Mouse (Mus musculus): ENCODE results near the gene Fat4. TPM values are rescaled to one million over a fixed set of nuclear protein-coding genes. Genes with fewer than 3 reads are reported as not detected.

Fat4 gene
- total RNA-seq (2015; ENCODE audit: low replicate concordance), result under 0.01 TPM in 2 replicates
- 0.13 TPM in 1 of 2 replicates, not detected in the other for total RNA-seq (2017; ENCODE audit: low replicate concordance)

DNA sequence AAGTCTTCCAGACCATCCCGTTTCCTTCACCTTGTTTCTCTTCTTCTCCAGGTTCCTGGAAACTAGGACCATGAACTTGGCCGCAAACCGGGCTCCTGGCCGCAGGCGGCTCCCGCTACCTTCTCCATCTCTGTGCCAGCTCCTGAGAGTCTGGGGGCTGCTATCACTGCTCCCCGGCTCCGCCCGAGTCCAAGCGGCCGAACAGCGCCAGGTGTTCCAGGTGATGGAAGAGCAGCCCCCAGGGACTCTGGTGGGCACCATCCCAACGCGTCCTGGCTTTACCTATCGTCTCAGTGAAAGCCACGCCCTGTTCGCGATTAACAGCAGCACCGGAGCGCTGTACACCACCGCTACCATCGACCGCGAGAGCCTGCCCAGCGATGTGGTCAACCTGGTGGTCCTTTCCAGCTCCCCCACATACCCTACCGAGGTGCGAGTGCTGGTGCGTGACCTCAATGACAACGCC is at the start of gene Fat4:
Gene Fat4 (plus strand): TSS at position 51 of the 466 bp plus-strand sequence.
- ATAC-seq (replicated peaks; ENCODE audit: low FRiP score, poor library complexity, severe bottlenecking), result no peak

DNA sequence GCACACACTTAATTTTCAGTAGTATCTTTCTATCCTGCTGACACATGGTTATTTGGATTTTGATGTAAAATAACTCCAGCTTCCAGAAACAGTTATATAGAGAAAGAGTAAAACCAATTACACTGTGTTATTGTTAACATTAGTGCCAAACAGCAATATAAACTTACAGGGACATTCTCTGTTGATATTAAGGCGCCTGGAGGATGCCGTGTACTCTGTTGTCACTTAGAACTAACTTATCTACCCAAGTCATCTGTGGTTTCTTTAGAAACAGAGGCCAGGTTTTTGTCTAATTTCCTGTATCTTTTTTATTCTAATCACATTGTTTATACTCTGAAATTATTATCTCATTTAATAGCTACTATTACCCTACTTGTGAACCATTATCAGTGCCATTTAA is 47.3 kb upstream of the Fat4 start:
- ATAC-seq (replicated peaks; ENCODE audit: low FRiP score, poor library complexity, severe bottlenecking), result no peak

DNA sequence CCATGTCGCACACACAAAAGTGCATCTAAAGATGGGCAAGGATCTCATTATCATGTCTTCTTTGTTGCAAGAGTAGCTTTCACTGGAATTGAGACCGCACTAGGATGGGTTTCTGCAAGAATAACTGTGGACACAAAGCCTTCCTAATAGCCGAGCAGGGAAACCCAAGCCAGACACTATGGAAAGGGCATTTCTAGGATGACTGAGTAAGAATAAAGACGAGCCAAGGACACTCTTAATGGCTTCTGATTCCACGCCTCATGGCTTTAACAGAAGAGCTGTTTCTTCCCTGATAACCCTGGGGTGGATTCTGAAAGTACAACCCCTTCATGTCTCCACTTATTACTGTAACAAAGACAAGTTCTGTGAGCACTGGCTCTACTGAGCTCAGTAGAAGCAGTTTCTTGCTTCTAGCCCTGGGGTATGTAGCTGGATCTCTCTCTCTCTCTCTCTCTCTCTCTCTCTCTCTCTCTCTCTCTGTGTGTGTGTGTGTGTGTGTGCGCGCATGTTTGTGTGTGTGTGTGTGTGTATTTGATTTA is 43.7 kb upstream of the Fat4 start:
- no peak for ATAC-seq (replicated peaks; ENCODE audit: low FRiP score, poor library complexity, severe bottlenecking)

- ATAC-seq (replicated peaks; ENCODE audit: low FRiP score, poor library complexity, severe bottlenecking), result no peak
These were observed 39.9 kb upstream of the Fat4 start for GRCm38 (mm10) chr3:38846602-38847382.

DNA sequence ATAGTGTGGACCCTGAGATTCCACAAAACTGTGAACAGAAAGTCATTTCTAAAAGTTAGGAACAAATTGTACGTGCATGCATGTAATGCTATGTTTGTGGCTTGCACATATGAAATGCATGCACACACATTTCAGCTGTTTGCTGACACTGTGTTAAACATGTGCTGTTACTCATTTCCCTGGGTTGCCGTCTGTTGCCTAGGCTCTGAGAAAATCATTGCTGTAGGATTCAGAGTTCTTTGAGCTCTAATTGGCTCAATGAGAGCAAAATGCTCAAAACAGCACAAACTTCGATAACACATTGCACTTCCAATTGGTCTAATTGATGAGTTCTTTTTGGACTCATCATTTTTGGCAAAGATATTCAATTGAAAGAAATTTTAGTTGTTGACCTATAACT is 37.7 kb upstream of the Fat4 start:
- no peak for ATAC-seq (replicated peaks; ENCODE audit: low FRiP score, poor library complexity, severe bottlenecking)

GRCm38 (mm10) chr3:38849536-38849935 is 37.2 kb upstream of the Fat4 start:
- ATAC-seq (replicated peaks; ENCODE audit: low FRiP score, poor library complexity, severe bottlenecking), result no peak

DNA sequence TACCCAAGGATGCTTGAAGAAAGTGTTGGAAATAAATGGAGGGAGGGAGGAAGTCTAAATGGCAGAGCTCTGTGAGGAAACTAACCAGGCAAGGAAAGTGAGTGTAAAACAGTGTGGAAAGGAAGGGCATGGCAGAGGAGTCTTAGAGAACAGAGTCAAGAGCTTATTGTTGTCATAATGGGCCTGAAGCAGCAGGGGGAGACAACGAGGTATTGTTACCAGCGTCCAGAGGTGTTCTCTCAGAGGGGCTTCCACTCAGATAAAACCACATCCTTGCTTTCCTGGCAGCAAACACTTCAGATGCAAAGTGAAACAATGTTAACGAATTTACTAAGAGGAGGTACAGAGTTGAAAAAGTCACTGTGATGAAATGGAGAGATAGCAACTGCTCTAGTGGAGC is 33.1 kb upstream of the Fat4 start:
- no peak for ATAC-seq (replicated peaks; ENCODE audit: low FRiP score, poor library complexity, severe bottlenecking)

DNA sequence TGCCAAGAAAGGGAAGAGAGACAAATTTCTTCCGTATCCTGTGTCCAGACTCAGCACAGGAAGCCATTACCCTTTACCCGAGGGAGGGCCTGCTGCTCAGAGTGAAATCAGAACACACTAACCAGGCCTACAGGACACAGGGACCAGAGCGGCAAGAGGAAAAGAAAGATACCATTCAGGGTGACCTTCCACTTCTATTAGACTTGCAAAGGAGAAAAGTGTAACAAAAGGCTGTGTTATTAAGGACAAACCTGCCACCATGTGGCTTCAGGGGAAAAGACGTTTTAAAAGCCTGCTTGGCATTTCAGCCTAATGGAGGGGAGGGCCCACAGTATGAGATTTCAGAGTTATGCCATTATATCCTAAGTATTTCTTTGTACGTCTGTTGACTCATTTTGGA is 26.1 kb upstream of the Fat4 start:
- ATAC-seq (replicated peaks; ENCODE audit: low FRiP score, poor library complexity, severe bottlenecking), result no peak

- no peak for ATAC-seq (replicated peaks; ENCODE audit: low FRiP score, poor library complexity, severe bottlenecking)
These were observed 15.4 kb upstream of the Fat4 start for GRCm38 (mm10) chr3:38871291-38871690.

- ATAC-seq (replicated peaks; ENCODE audit: low FRiP score, poor library complexity, severe bottlenecking), result no peak
These were observed 10.9 kb upstream of the Fat4 start for GRCm38 (mm10) chr3:38875872-38876271.

GRCm38 (mm10) chr3:38876706-38877105 is 10.0 kb upstream of the Fat4 start:
- no peak for ATAC-seq (replicated peaks; ENCODE audit: low FRiP score, poor library complexity, severe bottlenecking)

GRCm38 (mm10) chr3:38882778-38883177 is 4.0 kb upstream of the Fat4 start:
- ATAC-seq (replicated peaks; ENCODE audit: low FRiP score, poor library complexity, severe bottlenecking), result no peak

DNA sequence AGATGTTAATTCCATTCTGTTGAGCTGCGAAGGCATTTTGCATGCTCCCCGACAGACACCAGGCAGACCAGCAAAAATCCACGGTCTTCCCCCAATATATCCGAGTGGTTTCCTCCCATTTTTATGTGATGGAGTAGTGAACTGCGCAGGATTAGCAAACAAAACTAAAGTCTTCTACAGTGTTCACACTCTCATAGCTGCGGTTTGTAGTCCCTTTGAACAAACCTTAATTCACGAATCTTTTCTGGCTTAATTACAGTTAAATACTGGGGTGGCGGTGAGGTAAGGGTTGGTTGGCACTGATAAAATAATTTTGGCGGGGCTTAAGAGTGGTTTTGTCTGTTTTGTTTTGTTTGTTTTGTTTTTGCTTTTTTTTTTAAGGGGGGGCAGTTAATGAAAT is 3.1 kb upstream of the Fat4 start:
- ATAC-seq (replicated peaks; ENCODE audit: low FRiP score, poor library complexity, severe bottlenecking), result no peak

GRCm38 (mm10) chr3:38884276-38884675 is 2.5 kb upstream of the Fat4 start:
- ATAC-seq (replicated peaks; ENCODE audit: low FRiP score, poor library complexity, severe bottlenecking), result no peak

DNA sequence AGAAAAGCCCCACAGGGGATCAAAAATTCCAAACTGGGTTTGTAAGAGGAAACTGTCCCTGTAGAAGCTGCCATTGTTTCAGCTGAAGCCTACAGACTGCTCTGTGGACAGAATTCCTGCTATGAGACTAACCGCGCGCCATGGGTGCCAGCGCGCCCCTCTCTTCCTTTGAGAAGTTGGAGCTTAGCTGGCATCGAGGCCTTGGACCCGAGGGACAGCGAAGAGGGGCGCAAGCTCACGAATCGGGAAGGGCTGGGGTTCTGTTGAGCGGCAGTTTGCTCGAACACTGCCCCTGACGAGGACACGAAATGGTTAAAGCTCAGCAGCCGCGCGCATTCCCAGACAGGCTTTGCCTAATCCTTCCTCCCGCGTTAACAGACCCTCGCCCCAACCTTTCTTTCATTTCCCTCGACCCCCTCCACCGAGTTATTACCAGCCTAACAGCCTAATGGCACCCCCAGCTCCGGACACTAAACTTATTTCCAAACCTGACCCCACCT is 1.8 kb upstream of the Fat4 start:
- ATAC-seq (replicated peaks; ENCODE audit: low FRiP score, poor library complexity, severe bottlenecking), result no peak

DNA sequence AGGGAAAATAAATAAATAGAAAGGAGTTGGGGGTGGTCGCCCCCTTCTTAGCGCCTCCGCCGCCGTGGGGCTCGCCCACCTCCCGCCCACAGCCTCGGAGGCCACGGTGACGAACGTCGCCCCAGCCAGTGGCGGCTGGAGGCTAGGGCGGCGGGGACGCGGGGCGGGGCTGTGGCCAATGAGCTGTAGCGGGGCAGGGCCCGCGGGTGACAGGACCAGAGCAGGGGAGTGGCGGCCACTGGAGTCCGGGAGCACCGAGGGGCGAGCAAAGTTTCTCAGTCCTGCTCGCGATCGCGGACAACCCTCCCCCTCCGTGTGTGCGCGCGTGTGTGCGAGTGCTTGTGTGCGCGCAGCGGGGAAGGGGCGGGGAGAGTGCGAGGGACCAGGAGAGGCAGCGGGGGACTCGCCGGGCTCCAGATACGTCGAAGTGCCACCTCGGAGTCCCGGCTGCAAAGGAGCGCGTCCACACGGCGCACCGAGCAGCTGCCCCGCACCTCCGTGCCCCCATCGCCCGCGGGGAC is 1.2 kb upstream of the Fat4 start:
- no peak for ATAC-seq (replicated peaks; ENCODE audit: low FRiP score, poor library complexity, severe bottlenecking)

DNA sequence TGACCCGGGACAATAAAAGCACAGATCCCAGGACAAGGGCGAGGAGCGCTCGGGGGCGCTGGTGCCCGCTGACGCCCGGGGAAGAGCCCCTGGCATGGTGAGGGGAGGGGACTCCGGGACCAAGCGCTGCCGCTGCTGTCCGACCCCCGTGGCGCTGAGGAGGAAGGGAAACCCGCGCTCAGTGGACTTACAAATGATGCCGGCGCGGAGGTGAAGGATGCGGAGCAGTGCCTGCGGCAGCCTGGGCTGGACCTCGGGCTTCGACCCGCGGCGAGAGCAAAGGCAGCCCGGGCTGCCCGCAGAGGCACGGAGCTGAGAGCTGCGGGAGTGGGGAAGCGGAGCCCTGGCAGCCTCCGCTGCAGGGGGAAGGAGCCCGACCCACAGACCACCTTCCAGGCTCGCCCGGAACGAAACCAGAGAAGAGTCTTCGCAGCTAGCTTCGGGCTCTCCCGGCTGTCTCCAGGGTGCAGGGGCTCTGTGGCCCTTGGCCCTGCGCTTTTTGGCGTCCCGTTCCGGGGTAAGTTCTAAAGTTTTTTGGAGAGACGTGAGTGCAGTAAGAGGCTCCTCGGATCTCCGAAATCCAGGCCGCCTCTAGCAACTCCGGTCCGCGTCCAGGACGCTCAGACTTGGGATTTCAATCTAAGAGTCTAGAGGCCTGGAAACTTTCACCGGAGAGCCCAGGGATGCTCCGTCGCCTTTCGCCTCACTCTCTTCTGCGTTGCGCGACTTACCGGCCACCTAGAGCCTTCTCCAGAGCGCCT is 499 bp upstream of the Fat4 start:
- ATAC-seq (replicated peaks; ENCODE audit: low FRiP score, poor library complexity, severe bottlenecking), result no peak

GRCm38 (mm10) chr3:38887381-38887991 is 746 bp downstream of the Fat4 start:
- ATAC-seq (replicated peaks; ENCODE audit: low FRiP score, poor library complexity, severe bottlenecking), result 0 out of 2 replicates have a peak, but pooled peaks have one; percentile 25

GRCm38 (mm10) chr3:38888111-38888510 is 1.4 kb downstream of the Fat4 start:
- ATAC-seq (replicated peaks; ENCODE audit: low FRiP score, poor library complexity, severe bottlenecking), result no peak

- no peak for ATAC-seq (replicated peaks; ENCODE audit: low FRiP score, poor library complexity, severe bottlenecking)
These were observed 6.1 kb downstream of the Fat4 start for GRCm38 (mm10) chr3:38892791-38893224.
